Mouse (Mus musculus): ENCODE results near the gene Slc1a5. TPM values are rescaled to one million over a fixed set of nuclear protein-coding genes. Genes with fewer than 3 reads are reported as not detected.

The Slc1a5 gene
- total and polyA plus RNA-seq, 3 experiments, result 115 to 245 (median 174) TPM

DNA sequence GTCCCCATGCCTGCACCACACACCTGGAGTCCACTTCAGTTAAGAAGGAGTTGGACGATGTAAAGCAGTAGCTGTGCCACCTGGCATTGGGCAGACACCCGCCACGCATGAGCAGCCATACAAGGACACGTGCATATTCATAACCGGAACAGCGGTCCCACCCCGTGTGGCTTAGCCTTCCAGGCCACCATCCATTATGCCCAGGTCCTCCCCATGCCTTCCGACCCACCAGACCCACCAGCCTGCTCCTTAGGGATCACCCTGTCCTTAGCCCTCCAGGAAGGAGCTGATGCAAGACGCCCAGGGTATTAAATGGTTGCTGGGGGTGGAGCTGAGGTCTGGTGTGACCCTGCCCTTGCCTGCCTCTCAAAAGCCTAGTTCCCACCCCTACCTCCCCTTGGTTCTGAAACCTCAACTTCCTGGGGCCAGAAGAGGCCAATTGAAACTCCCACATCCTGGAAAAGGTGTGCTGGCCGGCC lies 3.4 kb downstream of the Slc1a5 start:
- peak overlapping the region; percentile 76 to 99 (median 79) for H3K4me3 ChIP-seq (replicated peaks in 1 of 3; ENCODE audit: low read depth in 2 of 3, low read length in 2 of 3, poor library complexity in 1 of 3)
- H3K79me2 ChIP-seq (replicated peaks; ENCODE audit: control insufficient read depth, extremely low read depth, insufficient read depth, poor library complexity, severe bottlenecking), result peaks cover 56% of the 10 kb centered on the region
- peak overlapping the region; percentile 68 for H3K4me2 ChIP-seq (ENCODE audit: insufficient read depth, low read depth, poor library complexity, severe bottlenecking)
- TF ChIP-seq ETS1 (conservative IDR thresholded peaks at IDR 0.05; ENCODE audit: low read depth, low read length), result peak; percentile 62
- no peak for TF ChIP-seq MAZ (IDR thresholded peaks at IDR 0.05; ENCODE audit: low read depth, low read length)
- TF ChIP-seq CTCF (conservative IDR thresholded peaks at IDR 0.05 in 1 of 2, IDR thresholded peaks at IDR 0.05 in 1 of 2; ENCODE audit: low read depth in 2 of 2, low read length in 2 of 2), result no peak
- peak; percentile 97 for TF ChIP-seq MAX (IDR thresholded peaks at IDR 0.05; ENCODE audit: low read length)
- peak; percentile 47; the same call in 1 of the 2 replicates for TF ChIP-seq KAT2A (IDR thresholded peaks at IDR 0.05; ENCODE audit: insufficient replicate concordance, low read length)
- TF ChIP-seq MAFK (IDR thresholded peaks at IDR 0.05; ENCODE audit: insufficient replicate concordance, low read length), result no peak
- peak; percentile 66 for TF ChIP-seq NRF1 (IDR thresholded peaks at IDR 0.05; ENCODE audit: low read depth, low read length)
- peak; percentile 85 for TF ChIP-seq SIN3A (IDR thresholded peaks at IDR 0.05; ENCODE audit: low read length)
- peak; percentile 25; the same call in 1 of the 2 replicates for TF ChIP-seq NELFE (IDR thresholded peaks at IDR 0.05; ENCODE audit: low read depth, low read length)
- TF ChIP-seq BHLHE40 (IDR thresholded peaks at IDR 0.05; ENCODE audit: low read depth, low read length), result peak; percentile 98
- peak; percentile 85 for TF ChIP-seq POLR2AphosphoS2 (IDR thresholded peaks at IDR 0.05; ENCODE audit: low read depth, low read length)
- no peak for TF ChIP-seq GABPA (IDR thresholded peaks at IDR 0.05; ENCODE audit: insufficient replicate concordance, low read depth, low read length)
- no peak for TF ChIP-seq ZC3H11A (IDR thresholded peaks at IDR 0.05; ENCODE audit: low read depth, low read length)
- TF ChIP-seq TCF12 (IDR thresholded peaks at IDR 0.05; ENCODE audit: low read depth, low read length), result peak; percentile 79
- TF ChIP-seq HCFC1 (IDR thresholded peaks at IDR 0.05; ENCODE audit: low read depth, low read length), result peak; percentile 62
- TF ChIP-seq EP300 (IDR thresholded peaks at IDR 0.05; ENCODE audit: low read length), result peak; percentile 34; the same call in 1 of the 2 replicates
- TF ChIP-seq E2F4 (IDR thresholded peaks at IDR 0.05; ENCODE audit: insufficient replicate concordance, low read depth, low read length), result no peak
- TF ChIP-seq USF2 (conservative IDR thresholded peaks at IDR 0.05; ENCODE audit: low read depth, low read length), result no peak
- TF ChIP-seq JUND (conservative IDR thresholded peaks at IDR 0.05; ENCODE audit: low read depth, low read length), result no peak
- TF ChIP-seq POLR2A (IDR thresholded peaks at IDR 0.05; ENCODE audit: low read depth, low read length), result peak; percentile 61
- TF ChIP-seq USF1 (IDR thresholded peaks at IDR 0.05; ENCODE audit: low read depth, low read length), result no peak
- TF ChIP-seq JUN (IDR thresholded peaks at IDR 0.05; ENCODE audit: insufficient read depth, low read depth, low read length), result no peak
- TF ChIP-seq PAX5 (IDR thresholded peaks at IDR 0.05; ENCODE audit: low read length), result no peak
- TF ChIP-seq MEF2A (IDR thresholded peaks at IDR 0.05; ENCODE audit: borderline replicate concordance, low read depth, low read length), result peak; percentile 48; the same call in 1 of the 2 replicates
- peak; percentile 59 for TF ChIP-seq ELF1 (IDR thresholded peaks at IDR 0.05; ENCODE audit: low read depth, low read length)
- peak; percentile 74; the same call in 1 of the 2 replicates for TF ChIP-seq ZMIZ1 (IDR thresholded peaks at IDR 0.05; ENCODE audit: low read depth, low read length)
- no peak for TF ChIP-seq RCOR1 (conservative IDR thresholded peaks at IDR 0.05; ENCODE audit: low read depth, low read length)
- no peak for TF ChIP-seq ZKSCAN1 (IDR thresholded peaks at IDR 0.05; ENCODE audit: borderline replicate concordance, low read depth, low read length)
- TF ChIP-seq CHD2 (IDR thresholded peaks at IDR 0.05; ENCODE audit: low read length), result no peak
- TF ChIP-seq TBP (conservative IDR thresholded peaks at IDR 0.05; ENCODE audit: low read depth, low read length), result peak; percentile 73; the same call in 1 of the 2 replicates
- TF ChIP-seq CHD1 (IDR thresholded peaks at IDR 0.05; ENCODE audit: low read depth, low read length), result no peak
- peak; percentile 86 for TF ChIP-seq MXI1 (IDR thresholded peaks at IDR 0.05; ENCODE audit: low read depth, low read length)
- peak; percentile 76; the same call in 1 of the 2 replicates for TF ChIP-seq IRF4 (IDR thresholded peaks at IDR 0.05; ENCODE audit: low read depth, low read length)
- peak; percentile 95 for TF ChIP-seq MYC (IDR thresholded peaks at IDR 0.05; ENCODE audit: low read depth, low read length)
- H3K9ac ChIP-seq (ENCODE audit: insufficient read depth, low read depth), result peak overlapping the region; percentile 74
- H3K4me1 ChIP-seq (ENCODE audit: control insufficient read depth in 1 of 2, insufficient read depth in 2 of 2), result peaks cover 7 to 43% of the 10 kb centered on the region in 2 experiments
- DNase-seq (ENCODE audit: extremely low read depth), result peak; percentile 84
- H3K36me3 ChIP-seq (replicated peaks in 1 of 2; ENCODE audit: control insufficient read depth in 1 of 2, insufficient read depth in 1 of 2, low read length in 1 of 2), result peaks cover 21 to 42% of the 10 kb centered on the region in 2 experiments
- in situ Hi-C loops (cut with MboI; ENCODE audit: low pct_ligation_motif_present, low pct_unique_long_range_greater_than_20kb, low sequenced_read_pairs) (loop anchor here (5.0 to 25.0 kb wide), 2 partner anchors 37 to 847 kb away; partner anchors contain the start of gene Nop53), dilution Hi-C loops (cut with MboI; ENCODE audit: extremely low pct_ligation_motif_present, extremely low pct_unique_long_range_greater_than_20kb, low sequenced_read_pairs) (no loop called here)
- H3K27me3 ChIP-seq (replicated peaks), result no peaks in the 10 kb centered on the region
- no peaks in the 10 kb centered on the region for H3K9me3 ChIP-seq (replicated peaks; ENCODE audit: low read length)
- H3K27ac ChIP-seq (ENCODE audit: insufficient read depth, low read depth), result peak overlapping the region; percentile 84
